Mouse (Mus musculus) urinary bladder, postnatal 0 days (tissue): ENCODE data around the gene Gm20806. TPM values are rescaled to one million over a fixed set of nuclear protein-coding genes. Genes with fewer than 3 reads are reported as not detected.

ENCODE experiments used
- polyA plus RNA-seq: library from polyadenylated mRNA; unstranded; fragments of >200 nt; fragmentation: Nextera tagmentation; extraction: Ambion mirVana; gene quantifications from 2 replicates; pipeline ENCODE4 v1.2.1, GENCODE M21; 2015

Gm20806 gene
- polyA plus RNA-seq = not detected in 2 replicates

DNA sequence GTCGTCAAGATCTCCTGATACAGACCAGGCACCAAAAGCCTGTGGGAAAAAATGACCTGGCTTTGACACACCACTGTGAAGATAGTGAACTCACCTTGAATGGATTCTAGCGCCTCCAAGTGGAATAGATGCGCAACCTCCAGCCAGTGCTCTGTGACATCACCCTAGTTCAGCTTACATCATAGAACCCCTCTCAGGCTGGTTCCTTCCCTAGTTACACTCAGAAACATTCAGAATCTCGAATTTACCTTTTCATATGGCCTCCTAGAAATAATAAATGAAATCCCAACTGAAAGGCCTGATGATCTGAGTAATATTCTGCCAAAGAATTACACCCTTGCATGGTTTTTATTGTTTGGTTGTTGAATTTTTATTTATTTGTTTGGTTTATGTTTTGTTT is at the start of gene Gm20806:
Gm20806 (minus strand) TSS at position 101 of the 400 bp plus-strand sequence.

